Mouse (Mus musculus): ENCODE results near the gene Gm5751. TPM values are rescaled to one million over a fixed set of nuclear protein-coding genes. Genes with fewer than 3 reads are reported as not detected.
A peak's percentile ranks its signal among the peaks of the same experiment; 100 is the strongest.
"Not testable (repeated sequence)": the region's sequence is repeated elsewhere in the genome, so short reads cannot be mapped to it uniquely, and the experiment has no call there.

Gm5751 gene
- not detected in 2 replicates for polyA plus RNA-seq (2015; fragmentation: Nextera tagmentation; extraction: Ambion mirVana)

- H3K9ac ChIP-seq; H3K4me3 ChIP-seq; H3K4me1 ChIP-seq; H3K27me3 ChIP-seq; ATAC-seq (ENCODE audit: borderline replicate concordance, extremely low read depth, low FRiP score, low TSS enrichment); H3K27ac ChIP-seq; H3K4me2 ChIP-seq; H3K9me3 ChIP-seq; H3K36me3 ChIP-seq: not testable (repeated sequence)
- 88% methylated on average over 3 of the region's 4 CpGs for WGBS
These were observed at the start of gene Gm5751 for GRCm38 (mm10) chrX:8873953-8874352. TSS of gene Gm5751 (plus strand) at chrX:8874253.

- H3K4me3 ChIP-seq, result no peak overlapping the region
- H3K27me3 ChIP-seq, result no peaks in the 10 kb centered on the region
- no peak overlapping the region for H3K4me2 ChIP-seq
- no peak overlapping the region for H3K9ac ChIP-seq
- no peak for ATAC-seq (ENCODE audit: borderline replicate concordance, extremely low read depth, low FRiP score, low TSS enrichment)
- H3K9me3 ChIP-seq, result no peaks in the 10 kb centered on the region
- no peaks in the 10 kb centered on the region for H3K36me3 ChIP-seq
- no peaks in the 10 kb centered on the region for H3K4me1 ChIP-seq
- no peak overlapping the region for H3K27ac ChIP-seq
These were observed 42.0 kb upstream of the Gm5751 start for GRCm38 (mm10) chrX:8832043-8832442.

GRCm38 (mm10) chrX:8843694-8844093 is 30.4 kb upstream of the Gm5751 start, which contains the start of gene Gm6592:
TSS of gene Gm6592 (plus strand) at chrX:8843994.
- H3K4me3 ChIP-seq, result no peak within 1 kb of the TSS
- 64% methylated on average over 1 of the region's 1 CpGs for WGBS
- H3K36me3 ChIP-seq, result no peaks in the 10 kb centered on the region
- H3K4me1 ChIP-seq, result no peaks in the 10 kb centered on the region
- H3K27ac ChIP-seq, result no peak within 1 kb of the TSS
- H3K9me3 ChIP-seq, result no peaks in the 10 kb centered on the region
- H3K4me2 ChIP-seq, result no peak within 1 kb of the TSS
- no peaks in the 10 kb centered on the region for H3K27me3 ChIP-seq
- no peak within 1 kb of the TSS for H3K9ac ChIP-seq
- ATAC-seq (ENCODE audit: borderline replicate concordance, extremely low read depth, low FRiP score, low TSS enrichment), result no peak

- Histone ChIP-seq H3K27ac (no peak overlapping the region), H3K9ac (no peak overlapping the region), H3K4me3 (no peak overlapping the region), H3K9me3 (no peaks in the 10 kb centered on the region), H3K36me3 (no peaks in the 10 kb centered on the region), H3K4me2 (no peak overlapping the region), H3K27me3 (no peaks in the 10 kb centered on the region), H3K4me1 (no peaks in the 10 kb centered on the region)
- WGBS, result 88% methylated on average over 10 of the region's 10 CpGs
- no peak for ATAC-seq (ENCODE audit: borderline replicate concordance, extremely low read depth, low FRiP score, low TSS enrichment)
These were observed 21.6 kb upstream of the Gm5751 start for GRCm38 (mm10) chrX:8852486-8852885.

- not testable (repeated sequence) for H3K9ac ChIP-seq; H3K27me3 ChIP-seq; H3K36me3 ChIP-seq; H3K4me2 ChIP-seq; H3K9me3 ChIP-seq; H3K4me1 ChIP-seq; H3K4me3 ChIP-seq; ATAC-seq (ENCODE audit: borderline replicate concordance, extremely low read depth, low FRiP score, low TSS enrichment); H3K27ac ChIP-seq
- WGBS, result 0% methylated on average over 3 of the region's 3 CpGs
These were observed 9.7 kb upstream of the Gm5751 start for GRCm38 (mm10) chrX:8864331-8864730.

GRCm38 (mm10) chrX:8884336-8884735 is 10.3 kb downstream of the Gm5751 start:
- Histone ChIP-seq H3K27ac (no peak overlapping the region), H3K27me3 (no peaks in the 10 kb centered on the region), H3K4me2 (no peak overlapping the region), H3K9ac (no peak overlapping the region), H3K4me3 (no peak overlapping the region), H3K4me1 (no peaks in the 10 kb centered on the region), H3K9me3 (no peaks in the 10 kb centered on the region), H3K36me3 (no peaks in the 10 kb centered on the region)
- ATAC-seq (ENCODE audit: borderline replicate concordance, extremely low read depth, low FRiP score, low TSS enrichment), result no peak
- WGBS, result 64% methylated on average over 4 of the region's 4 CpGs

- ATAC-seq (ENCODE audit: borderline replicate concordance, extremely low read depth, low FRiP score, low TSS enrichment), result no peak
- WGBS, result 20% methylated on average over 3 of the region's 9 CpGs
These were observed 17.9 kb downstream of the Gm5751 start for GRCm38 (mm10) chrX:8891975-8892342.

GRCm38 (mm10) chrX:8892343-8893155 is 18.5 kb downstream of the Gm5751 start, which contains the start of gene B630019K06Rik:
TSS of gene B630019K06Rik (plus strand) at chrX:8892382.
- no peaks in the 10 kb centered on the region for H3K9me3 ChIP-seq
- H3K4me3 ChIP-seq, result peak within 1 kb of the TSS; percentile 59
- no peaks in the 10 kb centered on the region for H3K4me1 ChIP-seq
- H3K27me3 ChIP-seq, result no peaks in the 10 kb centered on the region
- H3K9ac ChIP-seq, result peak within 1 kb of the TSS; percentile 65
- peak within 1 kb of the TSS; percentile 88 for H3K27ac ChIP-seq
- H3K36me3 ChIP-seq, result no peaks in the 10 kb centered on the region
- ATAC-seq (ENCODE audit: borderline replicate concordance, extremely low read depth, low FRiP score, low TSS enrichment), result peak; percentile 95
- H3K4me2 ChIP-seq, result peak within 1 kb of the TSS; percentile 76
- 18% methylated on average over 58 of the region's 95 CpGs for WGBS

More at GRCm38 (mm10) chrX:8891975-8892342, 17.9 kb downstream of the Gm5751 start:
- Histone ChIP-seq H3K9ac (no peak overlapping the region), H3K4me1 (no peaks in the 10 kb centered on the region), H3K27me3 (no peaks in the 10 kb centered on the region), H3K4me2 (peak overlapping the region; percentile 76), H3K9me3 (no peaks in the 10 kb centered on the region), H3K27ac (0 out of 2 replicates have a peak overlapping the region, but pooled peaks have one; percentile 88), H3K36me3 (no peaks in the 10 kb centered on the region), H3K4me3 (peak overlapping the region; percentile 59)

- Histone ChIP-seq H3K27me3 (no peaks in the 10 kb centered on the region), H3K9ac (peak overlapping the region; percentile 65), H3K27ac (peak overlapping the region; percentile 88), H3K4me3 (peak overlapping the region; percentile 59), H3K36me3 (no peaks in the 10 kb centered on the region), H3K4me2 (peak overlapping the region; percentile 76), H3K4me1 (no peaks in the 10 kb centered on the region), H3K9me3 (no peaks in the 10 kb centered on the region)
- ATAC-seq (ENCODE audit: borderline replicate concordance, extremely low read depth, low FRiP score, low TSS enrichment), result peak; percentile 66; the same call in 1 of the 2 replicates
- WGBS, result 13% methylated on average over 38 of the region's 42 CpGs
These were observed 19.2 kb downstream of the Gm5751 start for GRCm38 (mm10) chrX:8893182-8893651.

- H3K4me2 ChIP-seq, result no peak overlapping the region
- no peaks in the 10 kb centered on the region for H3K9me3 ChIP-seq
- H3K27ac ChIP-seq, result no peak overlapping the region
- 80% methylated on average over 4 of the region's 4 CpGs for WGBS
- ATAC-seq (ENCODE audit: borderline replicate concordance, extremely low read depth, low FRiP score, low TSS enrichment), result no peak
- no peak overlapping the region for H3K4me3 ChIP-seq
- H3K9ac ChIP-seq, result no peak overlapping the region
- H3K36me3 ChIP-seq, result no peaks in the 10 kb centered on the region
- H3K27me3 ChIP-seq, result no peaks in the 10 kb centered on the region
- no peaks in the 10 kb centered on the region for H3K4me1 ChIP-seq
These were observed 26.8 kb downstream of the Gm5751 start for GRCm38 (mm10) chrX:8900823-8901222.

GRCm38 (mm10) chrX:8901906-8902472 is 27.9 kb downstream of the Gm5751 start:
- no peak for ATAC-seq (ENCODE audit: borderline replicate concordance, extremely low read depth, low FRiP score, low TSS enrichment)
- 24% methylated on average over 7 of the region's 7 CpGs for WGBS
- no peak overlapping the region for H3K4me2 ChIP-seq

GRCm38 (mm10) chrX:8921080-8921479 is 47.0 kb downstream of the Gm5751 start:
- H3K27me3 ChIP-seq, result no peaks in the 10 kb centered on the region
- no peaks in the 10 kb centered on the region for H3K4me1 ChIP-seq
- no peak overlapping the region for H3K9ac ChIP-seq
- 67% methylated on average over 4 of the region's 4 CpGs for WGBS
- H3K9me3 ChIP-seq, result no peaks in the 10 kb centered on the region
- ATAC-seq (ENCODE audit: borderline replicate concordance, extremely low read depth, low FRiP score, low TSS enrichment), result no peak
- H3K4me2 ChIP-seq, result no peak overlapping the region
- H3K4me3 ChIP-seq, result no peak overlapping the region
- H3K27ac ChIP-seq, result no peak overlapping the region
- H3K36me3 ChIP-seq, result no peaks in the 10 kb centered on the region

More at GRCm38 (mm10) chrX:8901906-8902472, 27.9 kb downstream of the Gm5751 start:
- Histone ChIP-seq H3K9me3 (no peaks in the 10 kb centered on the region), H3K27me3 (no peaks in the 10 kb centered on the region), H3K4me3 (no peak overlapping the region), H3K9ac (no peak overlapping the region), H3K27ac (no peak overlapping the region), H3K36me3 (no peaks in the 10 kb centered on the region), H3K4me1 (no peaks in the 10 kb centered on the region)
